17 mouse cellular contexts compared by ENCODE assay signal in genomic region chr14:120394827-120395226, GRCm38 (mm10).
"Had no signal": no experiment of that assay in that cellular context is flagged by ENCODE, and none has a peak within 500 bp of the region (broad histone marks: within the 10 kb centered on the region; RNA-seq: fewer than 3 reads in every experiment).

No protein-coding gene starts in this region.

- H3K27ac ChIP-seq: kidney, embryonic 15.5 days; left cerebral cortex, adult 2 months; liver, embryonic 13.5 days; macrophage; midbrain, embryonic 15.5 days; neural tube, embryonic 12.5 days; neural tube, embryonic 15.5 days; stomach, embryonic 15.5 days had no signal

- H3K27me3 ChIP-seq: kidney, embryonic 15.5 days; liver, embryonic 13.5 days; midbrain, embryonic 15.5 days; neural tube, embryonic 12.5 days; neural tube, embryonic 15.5 days; stomach, embryonic 15.5 days had no signal

- H3K4me3 ChIP-seq: kidney, embryonic 15.5 days; left cerebral cortex, adult 2 months; liver, embryonic 13.5 days; midbrain, embryonic 15.5 days; neural tube, embryonic 12.5 days; neural tube, embryonic 15.5 days; stomach, embryonic 15.5 days had no signal

- ATAC-seq: lung, postnatal 0 days; midbrain, embryonic 15.5 days had no signal

- DNase-seq: kidney, postnatal 10 days; layer of hippocampus, postnatal 36 days; liver, embryonic 13.5 days; lung, embryonic 14.5 days; retina, postnatal 1 day; right cerebral cortex, postnatal 25 days; spleen, adult 18-20 months; thymus, postnatal 4 days had no signal

- H3K9me3 ChIP-seq: kidney, embryonic 15.5 days; liver, embryonic 13.5 days; midbrain, embryonic 15.5 days; neural tube, embryonic 12.5 days; neural tube, embryonic 15.5 days; stomach, embryonic 15.5 days had no signal

- H3K4me2 ChIP-seq: kidney, embryonic 15.5 days; liver, embryonic 13.5 days; lung, embryonic 14.5 days; midbrain, embryonic 11.5 days; midbrain, embryonic 15.5 days; neural tube, embryonic 12.5 days; neural tube, embryonic 15.5 days; stomach, embryonic 15.5 days had no signal

- H3K4me1 ChIP-seq: kidney, embryonic 15.5 days; liver, embryonic 13.5 days; neural tube, embryonic 12.5 days; stomach, embryonic 15.5 days had no signal

- H3K36me3 ChIP-seq: midbrain, embryonic 15.5 days had no signal

- H3K9ac ChIP-seq: kidney, embryonic 15.5 days; liver, embryonic 13.5 days; lung, embryonic 14.5 days; midbrain, embryonic 15.5 days; neural tube, embryonic 12.5 days; neural tube, embryonic 15.5 days; stomach, embryonic 15.5 days had no signal
